Mouse (Mus musculus): ENCODE measurements around the gene Slc6a17.
A peak's percentile ranks its signal among the peaks of the same experiment; 100 is the strongest.

Slc6a17 gene

GRCm38 (mm10) chr3:107466577-107466976 is 51.2 kb downstream of the Slc6a17 start:
- peak; percentile 77 for DNase-seq (ENCODE audit: low read depth, low spot score)

GRCm38 (mm10) chr3:107462160-107462559 is 55.7 kb downstream of the Slc6a17 start:
- DNase-seq (ENCODE audit: low read depth, low spot score): peak; percentile 78

GRCm38 (mm10) chr3:107459773-107460431 is 57.9 kb downstream of the Slc6a17 start:
- peak; percentile 3 for DNase-seq (ENCODE audit: low read depth, low spot score)

GRCm38 (mm10) chr3:107459196-107459772 is 58.5 kb downstream of the Slc6a17 start, which contains the start of gene Kcnc4:
TSS of gene Kcnc4 (minus strand) at chr3:107459552.
- peak; percentile 7 for DNase-seq (ENCODE audit: low read depth, low spot score)

- peak; percentile 38 for DNase-seq (ENCODE audit: low read depth, low spot score)
Observed at GRCm38 (mm10) chr3:107458528-107459195, 59.2 kb downstream of the Slc6a17 start.

GRCm38 (mm10) chr3:107458104-107458503 is 59.7 kb downstream of the Slc6a17 start:
- no peak for DNase-seq (ENCODE audit: low read depth, low spot score)

GRCm38 (mm10) chr3:107454280-107454679 is 63.5 kb downstream of the Slc6a17 start:
- no peak for DNase-seq (ENCODE audit: low read depth, low spot score)

- no peak for DNase-seq (ENCODE audit: low read depth, low spot score)
Observed at GRCm38 (mm10) chr3:107446822-107447221, 71.0 kb downstream of the Slc6a17 start.

- no peak for DNase-seq (ENCODE audit: low read depth, low spot score)
Observed at GRCm38 (mm10) chr3:107443866-107444265, 74.0 kb downstream of the Slc6a17 start.

- no peak for DNase-seq (ENCODE audit: low read depth, low spot score)
Observed at GRCm38 (mm10) chr3:107442191-107442590, 75.6 kb downstream of the Slc6a17 start.

- no peak for DNase-seq (ENCODE audit: low read depth, low spot score)
Observed at GRCm38 (mm10) chr3:107441306-107441705, 76.5 kb downstream of the Slc6a17 start.

- DNase-seq (ENCODE audit: low read depth, low spot score): no peak
Observed at GRCm38 (mm10) chr3:107439280-107439679, 78.5 kb downstream of the Slc6a17 start.

GRCm38 (mm10) chr3:107437666-107438065 is 80.2 kb downstream of the Slc6a17 start:
- DNase-seq (ENCODE audit: low read depth, low spot score): no peak

- no peak for DNase-seq (ENCODE audit: low read depth, low spot score)
Observed at GRCm38 (mm10) chr3:107436434-107436833, 81.4 kb downstream of the Slc6a17 start.

GRCm38 (mm10) chr3:107433614-107434013 is 84.2 kb downstream of the Slc6a17 start:
- no peak for DNase-seq (ENCODE audit: low read depth, low spot score)

- no peak for DNase-seq (ENCODE audit: low read depth, low spot score)
Observed at GRCm38 (mm10) chr3:107431268-107431667, 86.5 kb downstream of the Slc6a17 start.

- DNase-seq (ENCODE audit: low read depth, low spot score): no peak
Observed at GRCm38 (mm10) chr3:107424258-107425041, 93.4 kb downstream of the Slc6a17 start.

- no peak for DNase-seq (ENCODE audit: low read depth, low spot score)
Observed at GRCm38 (mm10) chr3:107420156-107420555, 97.7 kb downstream of the Slc6a17 start.

All from CD4-positive, CD25-positive, alpha-beta regulatory T cell, adult 2 months (primary cell).